Mouse (Mus musculus) embryonic fibroblast, embryonic 13.5 days (primary cell): ENCODE results near the gene Sgpp2.

Source experiments
- CTCF ChIP-seq: IDR thresholded peaks from 2 replicates; pipeline ENCODE4 v1.5.1; 2011; ENCODE audit warnings: mild to moderate bottlenecking, control low read depth, low read length, moderate library complexity, borderline replicate concordance; ENCODE audit not compliant: insufficient read depth
- POLR2A ChIP-seq: IDR thresholded peaks from 2 replicates; pipeline ENCODE4 v1.6.1; 2011; ENCODE audit warnings: low read depth, mild to moderate bottlenecking, control low read depth, low read length, moderate library complexity

GRCm38 (mm10) chr1:78395191-78395735 is 85.1 kb downstream of the Sgpp2 start:
- TF ChIP-seq POLR2A (no peak), CTCF (no peak)
